Mouse (Mus musculus) heart, postnatal 36 days (tissue): ENCODE data around the gene Mlana. TPM values are rescaled to one million over a fixed set of nuclear protein-coding genes. Genes with fewer than 3 reads are reported as not detected.

ENCODE experiments used
- DNase-seq, 2 experiments: peaks; one replicate each; pipeline ENCODE4 v3.0.0; 2021 to 2022
- intact Hi-C: fragments of 180-260 bp; cut with DNase I; formaldehyde crosslinking; loops from one replicate; pipeline ENCODE4 v1.15.1; 2025
- total RNA-seq, 2 experiments: library from RNA; stranded (reverse); gene quantifications; 2 replicates each; pipeline ENCODE4 v1.2.3; 2021

The Mlana gene
- 1 to 10 TPM in 1 of 2 experiments, not detected in 1; 1.2 TPM for total RNA-seq

- intact Hi-C loops, result no loop called here
- no peak for DNase-seq
Measured at GRCm38 (mm10) chr19:29697245-29697874, at the start of gene Mlana. TSS of gene Mlana (plus strand) at chr19:29697824.

DNA sequence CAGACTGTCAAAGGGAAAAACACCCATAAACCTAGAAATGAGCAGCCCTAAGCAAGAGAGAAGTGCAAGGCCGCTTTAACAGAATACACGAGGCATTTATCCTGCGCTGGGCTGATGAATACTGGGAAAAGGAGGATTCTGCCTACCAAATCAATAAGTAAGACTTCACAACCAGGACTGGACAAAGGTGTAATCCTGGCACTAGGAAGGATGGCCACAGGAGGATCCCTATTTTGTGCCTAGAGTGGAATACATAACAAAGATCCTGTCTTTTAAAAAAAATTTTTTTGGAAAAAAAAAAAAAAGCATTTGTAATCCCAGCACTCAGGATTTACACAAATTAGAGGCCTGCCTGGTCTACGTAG is 49.1 kb upstream of the Mlana start:
- intact Hi-C loops, result no loop called here
- DNase-seq, result no peak

- no peak for DNase-seq
- intact Hi-C loops, result no loop called here
Measured at GRCm38 (mm10) chr19:29649683-29650082, 47.9 kb upstream of the Mlana start.

- no peak for DNase-seq
- intact Hi-C loops, result no loop called here
Measured at GRCm38 (mm10) chr19:29653768-29654265, 43.8 kb upstream of the Mlana start.

DNA sequence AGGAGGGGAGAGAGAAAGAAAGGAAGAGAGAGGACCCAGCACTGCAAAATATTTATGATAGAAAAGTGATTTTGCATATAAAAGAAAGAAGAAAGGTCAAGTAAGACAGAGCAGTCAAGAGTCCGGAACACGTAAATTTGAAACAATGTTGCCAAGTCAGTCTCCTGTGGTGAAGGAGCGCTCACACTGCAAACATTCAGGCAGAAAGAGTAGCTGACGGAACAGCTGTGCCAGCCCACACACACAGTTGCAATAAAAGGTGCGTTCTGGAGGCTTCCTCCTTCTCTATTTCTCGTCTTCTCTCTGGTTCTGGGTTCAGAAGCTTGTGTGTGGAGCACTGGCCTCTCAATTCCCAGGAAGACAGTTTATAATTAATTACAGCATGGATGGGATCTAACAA is 42.5 kb upstream of the Mlana start:
- intact Hi-C loops, result no loop called here
- DNase-seq, result no peak

- intact Hi-C loops, result no loop called here
- no peak for DNase-seq
Measured at GRCm38 (mm10) chr19:29656029-29656428, 41.6 kb upstream of the Mlana start.

- intact Hi-C loops, result no loop called here
- no peak for DNase-seq
Measured at GRCm38 (mm10) chr19:29656620-29657019, 41.0 kb upstream of the Mlana start.

- intact Hi-C loops, result no loop called here
- no peak for DNase-seq
Measured at GRCm38 (mm10) chr19:29657033-29657432, 40.6 kb upstream of the Mlana start.

DNA sequence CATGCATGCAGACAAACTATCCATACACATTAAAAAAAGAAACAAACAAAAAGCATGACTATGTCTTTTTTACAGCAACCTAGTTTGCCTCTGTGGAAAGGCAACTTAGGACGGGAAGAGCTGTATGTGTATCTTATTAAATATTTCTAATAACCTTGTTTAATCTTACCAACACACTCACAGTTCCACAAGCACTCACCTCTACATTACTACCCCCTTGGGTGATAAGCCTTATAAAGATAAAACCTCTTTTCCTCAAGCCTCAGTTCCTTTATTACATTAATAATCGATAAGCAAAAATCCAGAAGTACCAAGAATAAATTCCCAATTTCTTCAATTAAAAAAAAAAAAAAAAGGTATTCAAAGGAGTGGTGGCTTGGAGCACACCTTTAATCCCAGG is 40.1 kb upstream of the Mlana start:
- intact Hi-C loops, result no loop called here
- DNase-seq, result no peak

DNA sequence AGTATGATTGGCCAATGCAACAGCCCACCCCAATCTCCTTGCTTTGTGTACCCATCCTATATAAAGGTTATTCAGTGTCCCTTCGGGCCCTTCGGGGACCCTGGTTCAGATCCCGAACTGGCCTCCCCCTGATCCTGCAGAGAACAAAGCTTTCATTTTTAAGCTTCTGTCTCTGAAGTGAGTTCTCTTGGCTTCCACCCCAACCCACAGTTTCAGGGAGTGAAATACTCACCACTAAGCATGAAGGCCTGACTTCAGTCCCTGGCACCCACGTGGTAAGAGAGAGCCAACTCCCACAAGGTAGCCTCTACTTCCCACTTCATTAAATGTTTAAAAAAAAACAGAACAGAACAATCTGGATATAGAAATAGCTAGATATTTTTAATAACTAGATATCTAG is 38.8 kb upstream of the Mlana start:
- intact Hi-C loops, result no loop called here
- no peak for DNase-seq

DNA sequence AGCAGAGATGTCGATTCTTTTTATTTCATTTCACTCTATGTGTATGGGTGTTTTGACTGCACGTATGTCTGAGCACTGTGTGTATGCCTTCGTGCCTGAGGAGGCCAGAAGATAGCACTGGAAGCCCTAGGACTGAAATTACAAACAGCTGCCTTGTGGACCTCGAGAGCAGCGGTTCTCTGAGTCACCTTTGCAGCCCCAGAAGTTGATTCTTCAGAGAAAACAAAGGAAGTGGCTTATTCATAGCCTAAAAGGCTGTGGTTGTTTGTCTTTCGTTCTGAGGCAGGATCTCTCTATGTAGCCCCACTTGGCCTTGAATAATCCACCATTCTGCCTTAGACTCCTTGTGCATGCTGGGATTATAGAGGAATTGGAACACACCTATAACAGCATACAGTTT is 37.9 kb upstream of the Mlana start:
- intact Hi-C loops, result no loop called here
- no peak for DNase-seq

DNA sequence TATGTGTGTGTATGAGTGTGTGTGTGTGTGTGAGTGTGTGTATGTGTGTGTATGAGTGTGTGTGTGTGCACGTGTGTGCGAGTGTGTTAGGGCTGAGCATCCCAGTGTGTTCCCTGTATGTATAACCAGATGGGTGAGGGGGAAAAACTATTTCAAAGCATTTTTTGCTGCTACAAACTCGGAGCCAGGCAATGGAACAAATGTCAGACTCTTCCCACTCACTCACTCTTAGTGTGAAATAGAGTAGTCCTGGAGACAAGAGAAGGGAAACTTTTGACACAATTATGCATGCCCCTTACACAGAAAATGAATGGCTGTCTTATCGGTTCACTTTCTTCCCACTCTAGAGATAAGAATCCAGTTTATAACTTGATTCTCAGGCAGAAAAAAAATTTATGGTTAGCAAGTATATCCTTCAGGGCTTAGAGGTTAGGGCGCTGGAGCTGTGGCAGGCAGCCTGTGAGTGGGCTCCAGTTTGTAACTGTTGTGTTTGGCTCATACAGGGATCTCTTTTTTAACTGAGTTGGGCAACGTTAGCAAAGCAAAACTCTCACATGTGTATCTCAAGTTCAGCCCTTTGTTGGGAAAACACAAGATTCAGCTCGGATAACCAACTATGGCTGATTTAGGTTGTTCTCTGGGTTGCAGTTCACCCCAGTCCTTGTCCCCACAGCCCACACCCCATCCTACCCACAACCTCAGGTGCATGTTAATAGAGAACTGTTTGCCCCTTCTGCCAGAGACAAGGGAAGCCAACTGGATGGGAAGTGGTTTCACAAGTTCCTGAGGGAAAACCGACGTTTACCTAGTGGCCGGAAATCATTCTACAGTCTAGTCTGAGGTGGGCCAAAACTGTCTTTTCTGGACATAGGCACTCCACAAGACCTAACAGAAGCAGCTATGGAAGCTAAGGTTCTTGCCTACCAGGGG is 36.5 kb upstream of the Mlana start:
- intact Hi-C loops, result no loop called here

GRCm38 (mm10) chr19:29661974-29662580 is 35.5 kb upstream of the Mlana start:
- intact Hi-C loops, result no loop called here
- DNase-seq, result no peak

More for the DNA sequence above, 36.5 kb upstream of the Mlana start:
- no peak for DNase-seq

- intact Hi-C loops, result no loop called here
- DNase-seq, result no peak
Measured at GRCm38 (mm10) chr19:29663780-29664179, 33.8 kb upstream of the Mlana start.

DNA sequence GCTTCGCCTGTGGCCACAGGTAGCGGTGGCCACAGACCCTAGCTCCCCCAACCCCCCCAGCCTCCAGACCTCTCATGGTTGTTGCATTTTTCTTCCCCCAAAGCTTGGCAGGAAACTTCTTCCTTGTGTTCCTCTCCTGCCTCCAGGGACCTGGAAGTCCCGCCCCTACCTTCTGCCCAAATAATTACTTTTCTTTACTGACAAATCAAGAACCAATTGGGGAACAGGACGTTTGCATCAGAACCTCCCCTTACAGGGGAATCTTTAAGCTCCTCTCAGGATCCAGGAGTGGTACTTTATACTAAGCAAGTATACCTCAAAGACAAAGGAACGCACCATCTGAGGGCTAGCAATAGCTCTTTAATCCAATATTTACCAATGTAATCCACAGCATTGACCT is 32.7 kb upstream of the Mlana start:
- intact Hi-C loops, result no loop called here
- DNase-seq, result no peak

DNA sequence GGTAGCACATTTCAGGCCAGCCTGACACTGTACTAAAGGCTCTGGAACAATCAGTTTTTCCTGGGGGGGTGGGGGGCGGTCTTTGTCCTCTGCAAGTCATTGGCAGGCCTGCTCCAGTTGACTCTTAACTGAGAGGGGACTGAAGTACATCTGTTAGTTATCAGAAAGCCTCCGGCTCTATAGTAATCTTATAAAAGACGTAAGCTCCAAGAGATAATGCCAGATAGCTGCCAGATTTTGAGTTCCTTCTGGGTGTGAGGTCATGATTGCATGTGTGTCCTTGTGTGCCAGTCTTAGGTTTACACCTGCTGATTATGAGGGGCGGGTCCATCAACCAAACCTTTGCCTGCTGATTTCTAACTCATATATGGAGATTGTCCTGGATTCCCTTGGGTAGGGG is 31.5 kb upstream of the Mlana start:
- intact Hi-C loops, result no loop called here
- DNase-seq, result no peak

- intact Hi-C loops, result no loop called here
- DNase-seq, result no peak
Measured at GRCm38 (mm10) chr19:29666965-29667594, 30.5 kb upstream of the Mlana start.

DNA sequence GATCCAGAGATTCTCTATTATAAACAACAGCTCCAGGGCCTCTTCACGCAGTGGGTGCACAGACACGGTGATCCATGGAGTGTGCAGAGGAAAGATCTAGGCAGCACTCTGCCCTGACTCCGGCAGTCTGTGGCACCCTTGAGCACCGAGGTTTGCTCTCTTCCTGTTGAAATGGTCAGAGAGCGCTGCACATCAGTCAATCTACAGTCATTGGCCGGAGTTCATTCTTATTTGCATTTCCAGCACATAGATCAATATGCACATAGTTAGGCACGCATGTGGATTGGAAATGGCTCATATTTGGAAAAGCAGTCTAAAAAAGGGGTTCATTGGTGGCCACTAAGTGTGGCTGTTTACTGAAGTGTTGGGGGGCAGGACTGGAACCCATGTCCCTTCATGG is 29.5 kb upstream of the Mlana start:
- DNase-seq, result no peak
- intact Hi-C loops, result no loop called here

GRCm38 (mm10) chr19:29670247-29670646 is 27.4 kb upstream of the Mlana start:
- DNase-seq, result no peak
- intact Hi-C loops, result no loop called here

DNA sequence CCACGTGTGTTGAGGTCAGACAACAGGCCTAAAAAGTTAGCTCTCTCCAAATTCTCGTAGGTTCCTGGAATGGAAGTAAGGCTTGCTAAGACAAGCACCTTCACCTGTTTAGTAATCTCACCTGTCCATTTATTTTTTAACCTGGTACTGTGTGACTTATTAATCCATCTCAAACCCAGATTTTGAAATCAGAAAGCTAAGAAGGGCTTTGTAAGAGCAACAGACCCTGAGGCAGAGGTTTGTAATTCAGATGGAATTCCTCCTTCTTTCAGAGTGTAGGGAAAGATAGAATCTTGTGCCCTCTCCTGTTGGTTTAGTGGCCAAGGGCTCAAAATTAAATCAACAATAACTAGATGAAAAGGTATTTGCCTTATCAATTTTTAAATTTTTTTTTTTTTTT is 26.5 kb upstream of the Mlana start:
- DNase-seq, result no peak
- intact Hi-C loops, result no loop called here

DNA sequence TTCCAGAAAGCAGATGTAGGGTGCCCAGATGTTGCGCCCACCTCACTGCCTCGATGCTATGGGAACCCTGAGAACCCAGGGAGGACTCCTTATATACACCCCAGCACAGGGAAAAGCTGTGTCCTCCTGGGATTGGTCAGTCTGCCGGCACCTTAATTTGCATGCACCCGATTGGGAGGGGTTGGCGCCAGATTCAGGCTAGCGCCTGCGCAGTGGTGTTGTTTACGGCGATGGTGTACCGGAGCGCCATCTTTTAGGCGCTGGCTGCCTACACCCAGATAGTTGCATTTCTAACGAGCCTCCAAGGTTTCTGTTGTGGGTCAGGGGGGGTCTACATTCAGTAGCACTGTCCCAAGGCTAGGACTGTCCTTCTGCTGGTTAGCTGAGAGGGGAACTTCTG is 25.0 kb upstream of the Mlana start:
- intact Hi-C loops, result no loop called here
- no peak for DNase-seq
